Mouse (Mus musculus) heart, embryonic 15.5 days (tissue): ENCODE data around the gene Ccdc181. TPM values are rescaled to one million over a fixed set of nuclear protein-coding genes. Genes with fewer than 3 reads are reported as not detected.
"Not testable (repeated sequence)": the region's sequence is repeated elsewhere in the genome, so short reads cannot be mapped to it uniquely, and the experiment has no call there.

Experiments used
- ATAC-seq: fragments of 200-750 bp; cut with Nextera tagmentation; replicated peaks from 2 replicates; pipeline ENCODE4 v1.8.0; 2017; ENCODE audit warnings: low read depth, moderate TSS enrichment; ENCODE audit not compliant: insufficient number of reproducible peaks, insufficient read depth, low FRiP score
- H3K27ac ChIP-seq: fragments of 300-500 bp; sonication (generic); 2 replicates; pipeline ENCODE4 v1.5.1; 2015; ENCODE audit warnings: mild to moderate bottlenecking, inconsistent platforms
- H3K27me3 ChIP-seq: fragments of 300-500 bp; sonication (generic); 2 replicates; pipeline ENCODE4 v1.6.1; 2015; ENCODE audit warnings: inconsistent platforms
- H3K36me3 ChIP-seq: fragments of 300-500 bp; sonication (generic); 2 replicates; pipeline ENCODE4 v1.6.1; 2015; ENCODE audit warnings: mild to moderate bottlenecking, inconsistent platforms
- H3K4me1 ChIP-seq: fragments of 300-500 bp; sonication (generic); replicated peaks from 2 replicates; pipeline ENCODE4 v1.6.1; 2015; ENCODE audit warnings: inconsistent platforms
- H3K4me2 ChIP-seq: fragments of 300-500 bp; sonication (generic); 2 replicates; pipeline ENCODE4 v1.6.1; 2015; ENCODE audit warnings: inconsistent platforms, mild to moderate bottlenecking, moderate library complexity
- H3K4me3 ChIP-seq: fragments of 300-500 bp; sonication (generic); 2 replicates; pipeline ENCODE4 v1.5.1; 2015; ENCODE audit warnings: mild to moderate bottlenecking, inconsistent platforms
- H3K9ac ChIP-seq: fragments of 300-500 bp; sonication (generic); 2 replicates; pipeline ENCODE4 v1.6.1; 2015; ENCODE audit warnings: mild to moderate bottlenecking, inconsistent platforms
- H3K9me3 ChIP-seq: fragments of 300-500 bp; sonication (generic); replicated peaks from 2 replicates; pipeline ENCODE4 v1.6.1; 2016; ENCODE audit warnings: inconsistent platforms
- WGBS: fragments of 180-500 bp; shearing (Covaris S2); methylation state at CpG from one replicate; pipeline ENCODE4 v1.1.7; 2015; ENCODE audit warnings: mixed read lengths; 5-methylcytosine and 5-hydroxymethylcytosine counted together
- polyA plus RNA-seq: library from polyadenylated mRNA; unstranded; fragments of >200 nt; fragmentation: Nextera tagmentation; extraction: Ambion mirVana; gene quantifications from 2 replicates; pipeline ENCODE4 v1.2.1, GENCODE M21; 2015

Gene Ccdc181
- 10.4 TPM in 2 replicates for polyA plus RNA-seq

DNA sequence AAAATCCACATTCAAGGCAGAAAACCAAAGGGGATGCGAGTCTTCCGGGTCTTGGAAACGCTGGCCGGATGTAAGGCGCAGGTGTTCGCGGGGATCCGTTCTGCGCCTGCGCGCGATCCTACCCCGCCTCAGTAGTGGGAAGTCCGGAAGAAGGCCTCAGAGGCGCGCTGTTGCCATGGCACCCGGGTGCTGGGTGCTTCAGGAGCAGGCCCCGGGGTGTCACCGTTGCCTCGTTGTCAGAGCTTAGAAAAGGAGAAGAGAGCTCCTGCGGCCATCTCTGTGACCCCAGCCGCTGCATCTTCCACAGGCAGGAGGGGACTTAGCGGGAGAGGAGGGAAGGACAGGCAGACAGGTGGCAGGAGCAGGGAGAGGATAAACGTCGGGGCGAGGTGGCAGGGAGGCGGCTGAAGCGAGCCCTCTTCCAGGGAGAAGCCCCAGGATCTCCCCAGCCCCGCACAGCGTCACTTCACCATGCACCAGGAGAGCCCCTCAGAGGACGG is at the start of gene Ccdc181:
Ccdc181 (plus strand) TSS at position 131 of the 500 bp plus-strand sequence.
- Histone ChIP-seq H3K4me3 (peak within 1 kb of the TSS; percentile 59), H3K4me2 (peak within 1 kb of the TSS; percentile 90), H3K4me1 (peaks cover 4% of the 10 kb centered on the region; the same call in 1 of the 2 replicates), H3K27ac (peak within 1 kb of the TSS; percentile 29; the same call in 1 of the 2 replicates), H3K9me3 (no peaks in the 10 kb centered on the region), H3K36me3 (no peaks in the 10 kb centered on the region), H3K9ac (peak within 1 kb of the TSS; percentile 55), H3K27me3 (no peaks in the 10 kb centered on the region)
- ATAC-seq: peak; percentile 93
- under 1% methylated on average over 31 of the region's 31 CpGs for WGBS

GRCm38 (mm10) chr1:164231937-164232570 is 43.3 kb upstream of the Ccdc181 start:
- not testable (repeated sequence) for H3K9me3 ChIP-seq, H3K27me3 ChIP-seq, H3K9ac ChIP-seq, H3K27ac ChIP-seq, ATAC-seq, H3K4me3 ChIP-seq, H3K4me1 ChIP-seq, H3K4me2 ChIP-seq, H3K36me3 ChIP-seq
- 87% methylated on average over 2 of the region's 4 CpGs for WGBS

DNA sequence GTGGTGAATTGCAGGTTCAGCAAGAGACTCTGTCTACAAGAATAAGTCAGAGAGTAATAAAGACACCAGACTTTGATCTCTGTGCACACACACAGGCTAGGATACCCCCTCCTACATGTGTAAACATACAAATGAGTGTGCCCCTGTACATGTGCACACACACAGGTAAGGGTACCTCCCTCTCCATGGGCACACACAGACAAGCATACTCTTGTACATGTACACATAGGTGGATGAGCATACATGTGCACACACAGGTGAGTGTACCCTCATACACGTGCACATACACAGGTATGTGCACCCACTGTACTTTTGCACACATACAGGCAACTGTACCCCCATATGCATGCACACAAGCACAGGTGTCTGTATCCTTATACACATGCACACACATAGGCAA is 41.9 kb upstream of the Ccdc181 start:
- H3K4me1 ChIP-seq: no peaks in the 10 kb centered on the region
- no peak overlapping the region for H3K4me2 ChIP-seq
- no peaks in the 10 kb centered on the region for H3K27me3 ChIP-seq
- H3K36me3 ChIP-seq: no peaks in the 10 kb centered on the region
- H3K4me3 ChIP-seq: no peak overlapping the region
- no peak for ATAC-seq
- H3K27ac ChIP-seq: no peak overlapping the region
- no peaks in the 10 kb centered on the region for H3K9me3 ChIP-seq
- no peak overlapping the region for H3K9ac ChIP-seq
- WGBS: 64% methylated on average over 1 of the region's 1 CpGs

- Histone ChIP-seq H3K4me2 (no peak overlapping the region), H3K4me1 (no peaks in the 10 kb centered on the region), H3K27ac (no peak overlapping the region), H3K9ac (no peak overlapping the region), H3K9me3 (no peaks in the 10 kb centered on the region), H3K4me3 (no peak overlapping the region), H3K27me3 (no peaks in the 10 kb centered on the region), H3K36me3 (no peaks in the 10 kb centered on the region)
- no peak for ATAC-seq
- WGBS: 57% methylated on average over 7 of the region's 7 CpGs
Measured at GRCm38 (mm10) chr1:164235078-164235477, 40.3 kb upstream of the Ccdc181 start.

DNA sequence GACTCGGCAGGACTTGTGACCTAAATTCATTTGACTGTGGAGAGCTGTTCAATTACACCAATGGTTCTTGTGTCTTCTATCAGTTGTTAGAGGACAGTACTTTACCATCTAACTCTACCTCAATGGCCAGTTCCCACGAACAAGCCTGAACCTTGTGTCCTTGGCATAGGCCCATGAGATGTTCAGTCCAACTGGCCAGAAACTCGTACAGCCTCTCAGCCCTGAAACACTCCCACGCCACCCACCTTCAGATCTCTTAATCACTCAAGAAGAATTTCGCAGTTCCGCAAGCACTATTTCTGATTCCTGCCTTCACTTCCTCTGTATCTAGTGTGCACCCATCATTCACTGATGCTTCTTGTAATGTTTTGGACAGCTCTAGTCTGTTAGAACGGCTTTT is 39.3 kb upstream of the Ccdc181 start:
- no peaks in the 10 kb centered on the region for H3K27me3 ChIP-seq
- H3K9me3 ChIP-seq: no peaks in the 10 kb centered on the region
- no peaks in the 10 kb centered on the region for H3K36me3 ChIP-seq
- no peak overlapping the region for H3K4me3 ChIP-seq
- H3K9ac ChIP-seq: no peak overlapping the region
- no peak overlapping the region for H3K27ac ChIP-seq
- WGBS: 55% methylated on average over 7 of the region's 7 CpGs
- no peak for ATAC-seq
- H3K4me2 ChIP-seq: no peak overlapping the region
- no peaks in the 10 kb centered on the region for H3K4me1 ChIP-seq

DNA sequence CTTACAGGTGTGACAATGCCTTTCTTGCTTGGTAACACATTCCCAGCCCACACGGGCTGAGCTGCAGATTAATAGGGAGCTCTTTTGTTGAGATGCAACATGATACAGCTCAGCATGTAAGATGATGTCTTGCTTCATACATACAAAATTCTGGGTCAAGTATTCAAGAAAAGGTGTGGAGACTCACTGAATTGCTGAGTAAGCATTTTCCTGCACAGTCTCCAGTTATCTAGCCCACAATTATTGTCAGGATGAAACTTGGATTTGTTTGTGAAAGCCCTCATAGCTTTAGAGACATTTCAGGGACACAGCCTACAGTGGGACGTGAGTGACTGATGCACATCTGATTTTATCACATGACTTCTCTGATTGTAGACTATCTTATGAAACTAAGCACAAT is 33.9 kb upstream of the Ccdc181 start:
- WGBS: 73% methylated on average over 2 of the region's 2 CpGs
- Histone ChIP-seq H3K9ac (no peak overlapping the region), H3K27ac (no peak overlapping the region), H3K27me3 (no peaks in the 10 kb centered on the region), H3K9me3 (no peaks in the 10 kb centered on the region), H3K4me3 (no peak overlapping the region), H3K36me3 (no peaks in the 10 kb centered on the region), H3K4me1 (no peaks in the 10 kb centered on the region), H3K4me2 (no peak overlapping the region)
- ATAC-seq: no peak

GRCm38 (mm10) chr1:164242809-164243208 is 32.6 kb upstream of the Ccdc181 start:
- Histone ChIP-seq H3K9me3 (no peaks in the 10 kb centered on the region), H3K4me1 (peaks cover 4% of the 10 kb centered on the region), H3K4me2 (no peak overlapping the region), H3K4me3 (no peak overlapping the region), H3K27me3 (no peaks in the 10 kb centered on the region), H3K36me3 (no peaks in the 10 kb centered on the region), H3K9ac (no peak overlapping the region), H3K27ac (no peak overlapping the region)
- 46% methylated on average over 8 of the region's 8 CpGs for WGBS
- ATAC-seq: no peak

DNA sequence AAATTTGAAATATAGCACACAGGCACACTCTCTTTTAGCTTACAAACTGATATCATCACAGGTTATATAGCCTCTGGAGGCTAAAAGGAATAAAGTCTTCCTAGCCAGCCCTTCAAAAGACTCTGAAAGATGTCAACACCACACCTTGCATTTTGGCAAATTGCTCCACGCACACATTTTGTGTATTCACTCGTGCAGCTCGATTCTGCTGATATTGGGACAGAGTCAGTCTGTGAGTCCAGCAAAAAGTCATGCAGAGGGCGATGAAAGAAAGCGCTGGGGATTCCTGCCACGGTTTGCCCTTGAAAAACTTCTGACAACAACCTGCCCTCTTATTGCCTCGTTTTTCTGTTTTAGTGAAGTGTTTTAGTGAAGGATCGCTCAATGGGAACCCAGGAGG is 27.9 kb upstream of the Ccdc181 start:
- Histone ChIP-seq H3K9me3 (no peaks in the 10 kb centered on the region), H3K36me3 (no peaks in the 10 kb centered on the region), H3K27me3 (no peaks in the 10 kb centered on the region), H3K4me1 (peaks cover 21% of the 10 kb centered on the region), H3K4me2 (peak overlapping the region; percentile 60), H3K27ac (peak overlapping the region; percentile 92), H3K4me3 (peak overlapping the region; percentile 84), H3K9ac (peak overlapping the region; percentile 50)
- ATAC-seq: no peak
- WGBS: 32% methylated on average over 8 of the region's 8 CpGs

GRCm38 (mm10) chr1:164247971-164248370 is 27.4 kb upstream of the Ccdc181 start:
- H3K27me3 ChIP-seq: no peaks in the 10 kb centered on the region
- no peak for ATAC-seq
- H3K4me1 ChIP-seq: peaks cover 21% of the 10 kb centered on the region
- 12% methylated on average over 10 of the region's 10 CpGs for WGBS
- H3K27ac ChIP-seq: peak overlapping the region; percentile 92
- H3K9me3 ChIP-seq: no peaks in the 10 kb centered on the region
- H3K4me2 ChIP-seq: peak overlapping the region; percentile 60
- H3K9ac ChIP-seq: peak overlapping the region; percentile 50
- H3K36me3 ChIP-seq: no peaks in the 10 kb centered on the region
- H3K4me3 ChIP-seq: peak overlapping the region; percentile 84

DNA sequence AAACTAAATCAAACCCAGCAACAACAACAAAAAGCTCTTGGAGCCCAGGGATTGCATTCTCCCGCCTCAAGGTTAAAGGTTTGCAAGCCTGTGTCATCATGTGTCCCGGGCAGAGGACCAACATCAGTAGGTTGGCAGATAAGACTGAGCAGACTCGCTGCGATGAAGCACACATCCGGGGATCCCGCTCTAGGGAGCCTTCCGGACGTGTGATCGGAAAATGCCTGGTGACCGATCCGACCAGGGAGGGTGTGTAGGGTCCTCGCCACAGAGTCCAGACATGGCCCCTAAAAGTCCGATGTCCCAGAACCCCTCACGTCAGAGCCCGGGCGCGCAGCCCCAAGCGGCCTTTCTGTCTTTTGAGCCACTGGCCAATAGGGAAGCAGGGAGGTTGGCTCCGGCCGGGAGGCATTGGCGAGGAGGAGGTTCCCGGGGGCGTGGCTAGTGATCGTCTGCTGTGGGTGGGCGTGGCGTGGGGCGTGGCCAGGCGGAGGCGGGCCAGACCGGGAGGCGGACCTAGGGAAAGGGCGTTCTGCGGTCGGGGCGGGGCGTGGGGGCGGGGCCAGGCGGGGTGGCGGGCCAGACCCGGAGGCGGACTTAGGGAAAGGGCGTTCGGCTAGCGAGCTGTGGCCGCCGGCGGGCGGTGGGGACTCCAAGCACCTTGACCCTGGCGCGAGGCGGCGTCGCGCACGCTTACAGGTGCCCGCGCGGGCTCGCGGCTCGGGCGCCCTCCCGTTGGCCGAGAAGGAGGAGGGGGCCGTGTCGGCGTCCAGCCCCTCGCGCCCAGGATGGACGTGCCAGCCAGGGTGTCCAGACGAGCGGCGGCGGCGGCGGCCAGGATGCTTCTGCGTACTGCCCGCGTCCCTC is 26.7 kb upstream of the Ccdc181 start, which contains the start of gene Slc19a2:
Slc19a2 (plus strand) TSS at position 582 of the 867 bp plus-strand sequence.
- H3K4me1 ChIP-seq: peaks cover 21% of the 10 kb centered on the region

DNA sequence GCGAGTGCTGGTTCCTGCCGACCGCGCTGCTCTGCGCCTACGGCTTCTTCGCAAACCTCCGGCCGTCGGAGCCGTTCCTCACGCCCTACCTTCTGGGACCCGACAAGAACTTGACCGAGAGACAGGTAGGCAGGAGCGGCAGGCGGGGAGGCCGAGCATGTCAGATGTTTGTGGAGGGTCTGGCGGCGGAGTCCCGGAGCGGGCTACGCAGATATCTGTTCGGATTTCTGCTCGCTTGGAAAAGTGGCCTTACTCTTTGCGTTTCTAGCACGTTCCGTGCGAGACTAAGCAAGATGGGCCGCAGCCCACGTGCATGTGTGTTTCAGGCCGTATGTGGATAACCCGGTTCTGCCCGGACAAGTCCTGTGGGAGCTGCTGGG is 26.1 kb upstream of the Ccdc181 start:
- peak; percentile 5 for ATAC-seq

More for the DNA sequence above, 26.7 kb upstream of the Ccdc181 start, which contains the start of gene Slc19a2:
- Histone ChIP-seq H3K27me3 (no peaks in the 10 kb centered on the region), H3K36me3 (no peaks in the 10 kb centered on the region), H3K27ac (peak within 1 kb of the TSS; percentile 92), H3K4me2 (peak within 1 kb of the TSS; percentile 74), H3K9me3 (no peaks in the 10 kb centered on the region), H3K4me3 (peak within 1 kb of the TSS; percentile 84), H3K9ac (peak within 1 kb of the TSS; percentile 76)
- peak; percentile 95 for ATAC-seq
- WGBS: under 1% methylated on average over 77 of the region's 79 CpGs

More for the DNA sequence above, 26.1 kb upstream of the Ccdc181 start:
- Histone ChIP-seq H3K27ac (peak overlapping the region; percentile 92), H3K4me2 (peak overlapping the region; percentile 74), H3K4me1 (peaks cover 21% of the 10 kb centered on the region), H3K27me3 (no peaks in the 10 kb centered on the region), H3K4me3 (peak overlapping the region; percentile 84), H3K9ac (peak overlapping the region; percentile 76), H3K9me3 (no peaks in the 10 kb centered on the region), H3K36me3 (no peaks in the 10 kb centered on the region)
- under 1% methylated on average over 33 of the region's 33 CpGs for whole genome bisulfite sequencing
